In genomic region chr3:101939865-101940264, GRCm38 (mm10) we compare ENCODE assay signal across 14 mouse cellular contexts.
"Had no signal": no experiment of that assay in that cellular context is flagged by ENCODE, and none has a peak within 500 bp of the region (broad histone marks: within the 10 kb centered on the region; RNA-seq: fewer than 3 reads in every experiment).

No protein-coding gene starts in this region.

- H3K27ac ChIP-seq: hindbrain, embryonic 14.5 days; intestine, embryonic 15.5 days; layer of hippocampus, adult 2 months; limb, embryonic 10.5 days; midbrain, embryonic 15.5 days; neural tube, embryonic 12.5 days; stomach, embryonic 15.5 days had no signal

- DNase-seq: kidney, adult 18-20 months; kidney, postnatal 10 days; kidney, postnatal 4 days; lung, embryonic 14.5 days; thymus, adult 2 months; thymus, postnatal 36 days had no signal

- H3K4me1 ChIP-seq: intestine, embryonic 15.5 days; limb, embryonic 10.5 days; midbrain, embryonic 15.5 days; neural tube, embryonic 12.5 days; stomach, embryonic 15.5 days had no signal

- H3K36me3 ChIP-seq: intestine, embryonic 15.5 days; limb, embryonic 10.5 days; midbrain, embryonic 15.5 days; neural tube, embryonic 12.5 days; stomach, embryonic 15.5 days had no signal

- H3K4me3 ChIP-seq: intestine, embryonic 15.5 days; layer of hippocampus, adult 2 months; limb, embryonic 10.5 days; midbrain, embryonic 15.5 days; neural tube, embryonic 12.5 days; stomach, embryonic 15.5 days had no signal

- ATAC-seq: midbrain, embryonic 15.5 days had no signal

- H3K4me2 ChIP-seq: hindbrain, embryonic 14.5 days; intestine, embryonic 15.5 days; lung, embryonic 14.5 days; midbrain, embryonic 11.5 days; midbrain, embryonic 15.5 days; neural tube, embryonic 12.5 days; stomach, embryonic 15.5 days had no signal

- H3K9ac ChIP-seq: hindbrain, embryonic 14.5 days; intestine, embryonic 15.5 days; lung, embryonic 14.5 days; midbrain, embryonic 15.5 days; neural tube, embryonic 12.5 days; stomach, embryonic 15.5 days had no signal

- H3K27me3 ChIP-seq: intestine, embryonic 15.5 days; midbrain, embryonic 15.5 days; stomach, embryonic 15.5 days had no signal

- H3K9me3 ChIP-seq: intestine, embryonic 15.5 days; limb, embryonic 10.5 days; midbrain, embryonic 15.5 days; neural tube, embryonic 12.5 days; stomach, embryonic 15.5 days had no signal
